Mouse (Mus musculus) megakaryocyte, embryonic 14.5 days (primary cell): Measurements from ENCODE around the gene Shf. TPM values are rescaled to one million over a fixed set of nuclear protein-coding genes. Genes with fewer than 3 reads are reported as not detected.
"Not testable (repeated sequence)": the region's sequence is repeated elsewhere in the genome, so short reads cannot be mapped to it uniquely, and the experiment has no call there.

ENCODE experiments used
- H3K27me3 ChIP-seq: replicated peaks from 2 replicates; pipeline ENCODE3; 2012; ENCODE audit warnings: inconsistent platforms
- H3K36me3 ChIP-seq: replicated peaks from 2 replicates; pipeline ENCODE3; 2012; ENCODE audit warnings: low read length, inconsistent platforms, mixed read lengths
- H3K4me1 ChIP-seq: 2 replicates; pipeline ENCODE4 v1.6.1; 2012; ENCODE audit warnings: inconsistent platforms
- H3K4me3 ChIP-seq: replicated peaks from 2 replicates; pipeline ENCODE3; 2012; ENCODE audit warnings: moderate library complexity, mild to moderate bottlenecking, inconsistent platforms
- H3K9me3 ChIP-seq: 2 replicates; pipeline ENCODE4 v1.6.1; 2012; ENCODE audit warnings: inconsistent platforms
- FLI1 ChIP-seq: IDR thresholded peaks from 2 replicates; pipeline ENCODE4 v1.6.1; 2012; ENCODE audit warnings: low read length, inconsistent platforms, mixed read lengths
- GATA1 ChIP-seq: IDR thresholded peaks from 3 replicates; pipeline ENCODE4 v1.6.1; 2012; ENCODE audit warnings: mixed read lengths, low read length, inconsistent platforms, borderline replicate concordance
- polyA plus RNA-seq: library from polyadenylated mRNA; stranded (reverse); fragments of >175 nt; gene quantifications from 2 replicates; pipeline ENCODE4 v1.2.3, GENCODE M21; 2012; ENCODE audit warnings: low replicate concordance; ENCODE audit not compliant: insufficient read depth

Shf gene
- polyA plus RNA-seq, 1 experiment: 16.9 TPM

DNA sequence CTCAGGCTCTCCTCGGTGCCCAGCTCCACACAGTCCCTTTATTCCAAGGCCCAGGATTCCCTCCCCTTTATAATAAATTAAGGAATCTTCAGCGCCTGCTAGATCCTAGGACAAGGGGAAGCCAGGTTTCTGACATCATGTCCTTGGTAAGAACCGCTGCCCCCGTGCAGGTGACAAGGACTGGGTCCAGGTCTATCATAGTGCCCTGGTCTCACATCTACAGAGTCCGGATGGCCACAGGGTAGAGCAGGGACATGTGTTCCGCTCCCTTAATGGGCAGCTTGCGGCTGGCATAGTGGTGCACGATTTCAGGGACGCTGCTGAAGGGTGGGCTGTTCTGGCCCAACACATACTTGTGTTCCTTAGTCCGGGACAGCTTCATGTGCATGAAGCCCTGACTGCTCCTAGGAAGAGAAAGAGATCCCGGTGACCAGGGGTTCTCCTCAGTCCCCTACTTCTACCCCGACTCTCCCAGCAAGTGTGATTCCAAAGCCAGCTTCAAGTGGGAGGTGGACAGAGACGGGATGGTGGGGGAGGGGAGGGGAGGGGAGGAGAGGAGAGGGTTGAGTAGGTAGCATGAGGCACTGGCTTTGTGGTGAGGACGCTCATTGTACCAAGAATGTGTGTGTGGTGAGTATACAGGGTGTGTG lies 19.7 kb downstream of the Shf start:
- Histone ChIP-seq H3K4me1 (peaks cover 16% of the 10 kb centered on the region), H3K4me3 (peak overlapping the region; percentile 94), H3K9me3 (no peaks in the 10 kb centered on the region), H3K27me3 (peaks cover 55% of the 10 kb centered on the region), H3K36me3 (peaks cover 4% of the 10 kb centered on the region)
- no peak for TF ChIP-seq FLI1
- no peak for TF ChIP-seq GATA1

DNA sequence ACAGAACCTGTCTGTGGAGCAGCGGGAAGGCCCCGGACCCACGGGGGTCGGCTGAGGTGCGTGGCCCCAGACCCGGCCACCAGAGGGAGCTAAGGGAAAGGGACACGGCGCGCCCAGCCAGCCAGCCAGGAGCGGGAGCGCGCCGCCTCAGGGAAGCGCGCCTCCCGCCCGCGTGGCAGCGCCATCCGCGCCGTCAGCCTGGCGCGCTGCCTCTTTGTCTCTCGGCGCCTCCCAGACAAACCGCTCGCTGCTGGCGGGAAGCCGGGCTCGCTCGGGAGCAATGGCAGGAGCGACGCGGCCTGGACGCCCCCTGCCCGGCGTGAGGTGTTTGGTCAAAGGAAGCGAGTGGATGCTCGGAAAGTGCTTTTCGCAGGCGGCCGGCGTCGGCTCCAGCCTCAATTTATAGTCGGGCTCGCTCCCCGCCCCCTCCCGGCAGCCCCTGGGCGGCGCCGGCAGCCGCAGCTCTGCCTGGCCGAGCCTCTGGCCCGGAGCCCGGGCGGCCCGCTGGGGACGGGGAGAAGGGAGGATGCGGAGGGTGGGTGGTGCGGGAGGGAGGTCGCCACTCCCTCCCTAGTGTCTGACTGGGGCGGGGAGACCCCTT lies 20.3 kb downstream of the Shf start:
- Histone ChIP-seq H3K4me3 (peak overlapping the region; percentile 94), H3K9me3 (no peaks in the 10 kb centered on the region), H3K36me3 (peaks cover 1% of the 10 kb centered on the region), H3K27me3 (peaks cover 55% of the 10 kb centered on the region), H3K4me1 (peaks cover 16% of the 10 kb centered on the region)
- no peak for TF ChIP-seq FLI1
- TF ChIP-seq GATA1: no peak

DNA sequence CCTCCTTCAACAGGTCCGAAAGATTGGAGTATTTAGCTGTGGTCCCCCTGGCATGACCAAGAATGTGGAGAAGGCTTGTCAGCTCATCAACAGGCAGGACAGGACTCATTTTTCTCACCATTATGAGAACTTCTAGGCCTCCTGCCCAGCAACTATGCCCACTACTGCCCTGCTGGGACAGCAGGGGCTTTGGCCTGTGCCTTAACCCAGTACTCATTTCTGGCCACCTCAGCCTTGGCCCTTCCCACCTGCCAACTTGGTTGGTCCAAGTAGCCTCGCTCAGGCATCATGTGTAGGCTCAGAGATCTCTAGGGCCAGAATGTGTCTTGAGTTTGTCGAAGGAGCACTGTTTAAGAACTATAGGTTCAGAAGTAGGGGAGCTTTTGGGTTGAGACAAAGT lies 21.7 kb downstream of the Shf start:
- peaks cover 62% of the 10 kb centered on the region for H3K27me3 ChIP-seq
- no peak overlapping the region for H3K4me3 ChIP-seq
- TF ChIP-seq GATA1 (no peak), FLI1 (no peak)
- H3K36me3 ChIP-seq: no peaks in the 10 kb centered on the region
- no peaks in the 10 kb centered on the region for H3K9me3 ChIP-seq
- peaks cover 21% of the 10 kb centered on the region for H3K4me1 ChIP-seq

DNA sequence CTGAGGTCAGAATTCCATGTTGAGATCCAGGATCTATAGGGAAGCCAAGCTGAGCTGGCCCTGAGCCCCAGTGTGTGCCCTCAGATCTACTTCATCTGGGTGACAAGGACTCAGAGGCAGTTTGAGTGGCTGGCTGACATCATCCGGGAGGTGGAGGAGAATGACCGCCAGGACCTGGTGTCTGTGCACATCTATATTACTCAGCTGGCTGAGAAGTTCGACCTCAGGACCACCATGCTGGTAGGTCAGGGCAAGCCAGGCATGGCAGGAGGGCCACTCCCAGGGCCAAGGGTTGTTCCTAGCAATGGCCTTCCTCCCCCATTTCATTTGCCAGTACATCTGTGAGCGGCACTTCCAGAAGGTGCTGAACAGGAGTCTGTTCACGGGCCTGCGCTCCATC lies 22.8 kb downstream of the Shf start:
- H3K9me3 ChIP-seq, H3K4me3 ChIP-seq, H3K36me3 ChIP-seq: not testable (repeated sequence)
- peaks cover 59% of the 10 kb centered on the region for H3K27me3 ChIP-seq
- peaks cover 31% of the 10 kb centered on the region for H3K4me1 ChIP-seq

DNA sequence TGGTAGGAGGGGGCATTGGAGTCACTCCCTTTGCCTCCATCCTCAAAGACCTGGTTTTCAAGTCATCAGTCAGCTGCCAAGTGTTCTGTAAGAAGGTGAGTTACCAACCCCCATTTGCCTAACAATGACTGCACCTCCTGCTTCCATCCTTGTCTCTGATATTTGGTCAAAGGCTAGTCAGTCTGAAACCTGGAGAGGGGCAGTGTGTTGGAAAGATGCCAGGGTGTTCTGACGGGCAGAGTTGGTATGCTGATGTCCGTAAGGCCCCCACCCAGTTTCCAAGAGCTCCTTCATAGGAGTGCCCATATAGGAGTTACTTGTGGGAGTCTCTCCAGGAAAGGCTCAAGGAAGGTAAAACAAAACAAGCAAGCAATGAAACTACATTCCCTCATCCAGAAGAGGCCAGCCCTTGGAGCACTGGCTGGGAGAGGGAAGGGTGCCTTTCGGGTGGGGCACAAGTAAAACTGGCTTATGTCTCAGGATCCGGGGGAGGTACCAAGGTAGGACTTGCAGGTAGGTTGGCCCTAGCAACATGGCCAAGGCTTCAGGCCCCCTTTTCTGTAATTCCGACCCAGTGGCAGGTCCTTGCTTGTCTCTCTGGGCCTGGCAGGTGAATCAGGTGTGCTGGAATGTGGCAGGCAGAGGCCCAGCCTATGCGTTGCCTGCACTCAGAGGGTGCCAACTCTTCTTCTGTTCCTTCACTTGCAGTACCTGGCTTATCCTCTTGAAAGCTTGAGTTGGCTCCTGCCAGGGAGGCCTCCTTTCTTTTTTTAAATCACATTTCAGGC lies 23.7 kb downstream of the Shf start:
- H3K4me3 ChIP-seq: no peak overlapping the region
- H3K4me1 ChIP-seq: peaks cover 38% of the 10 kb centered on the region
- no peaks in the 10 kb centered on the region for H3K36me3 ChIP-seq
- no peak for TF ChIP-seq FLI1
- TF ChIP-seq GATA1: no peak
- H3K9me3 ChIP-seq: no peaks in the 10 kb centered on the region
- peaks cover 58% of the 10 kb centered on the region for H3K27me3 ChIP-seq

DNA sequence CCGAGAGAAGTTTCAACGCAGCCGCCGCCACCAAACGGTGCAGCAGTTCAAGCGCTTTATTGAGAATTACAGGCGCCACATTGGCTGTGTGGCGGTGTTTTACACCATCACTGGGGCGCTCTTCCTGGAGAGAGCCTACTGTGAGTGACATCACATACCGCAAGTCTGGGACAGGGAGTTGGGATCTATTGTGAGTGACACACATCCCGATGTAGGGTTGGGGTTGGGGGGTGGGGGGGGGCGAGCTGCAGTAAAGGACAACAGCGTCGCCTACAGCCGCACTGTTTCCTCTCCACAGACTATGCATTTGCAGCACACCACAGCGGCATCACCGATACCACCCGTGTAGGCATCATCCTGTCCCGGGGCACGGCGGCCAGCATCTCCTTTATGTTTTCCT lies 31.7 kb downstream of the Shf start:
- H3K36me3 ChIP-seq: no peaks in the 10 kb centered on the region
- no peak overlapping the region for H3K4me3 ChIP-seq
- TF ChIP-seq GATA1 (no peak), FLI1 (no peak)
- peaks cover 53% of the 10 kb centered on the region for H3K27me3 ChIP-seq
- H3K4me1 ChIP-seq: peaks cover 21% of the 10 kb centered on the region
- H3K9me3 ChIP-seq: no peaks in the 10 kb centered on the region

DNA sequence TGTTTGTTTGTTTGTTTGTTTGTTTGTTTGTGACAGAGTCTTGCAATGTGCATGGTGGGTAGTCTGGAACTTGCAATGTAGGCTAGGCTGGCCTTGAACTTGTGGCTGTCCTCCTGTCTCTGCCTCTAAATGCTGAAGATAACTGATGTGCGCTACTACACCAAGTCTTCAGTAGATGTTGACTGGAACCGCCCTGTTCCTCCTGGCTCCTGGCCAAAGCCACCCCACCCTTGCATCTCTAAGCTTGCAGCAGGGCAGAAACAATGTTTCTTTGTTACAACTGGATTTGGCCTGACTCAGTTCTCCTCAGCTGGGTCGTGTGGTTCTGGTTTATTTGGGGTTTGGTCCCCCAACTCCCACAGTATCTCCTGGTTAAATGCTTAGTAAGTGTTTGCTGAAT lies 34.8 kb downstream of the Shf start:
- Histone ChIP-seq H3K9me3 (no peaks in the 10 kb centered on the region), H3K4me3 (no peak overlapping the region), H3K27me3 (peaks cover 56% of the 10 kb centered on the region), H3K36me3 (no peaks in the 10 kb centered on the region), H3K4me1 (peaks cover 3% of the 10 kb centered on the region; the same call in 1 of the 2 replicates)
- TF ChIP-seq FLI1 (no peak), GATA1 (no peak)

DNA sequence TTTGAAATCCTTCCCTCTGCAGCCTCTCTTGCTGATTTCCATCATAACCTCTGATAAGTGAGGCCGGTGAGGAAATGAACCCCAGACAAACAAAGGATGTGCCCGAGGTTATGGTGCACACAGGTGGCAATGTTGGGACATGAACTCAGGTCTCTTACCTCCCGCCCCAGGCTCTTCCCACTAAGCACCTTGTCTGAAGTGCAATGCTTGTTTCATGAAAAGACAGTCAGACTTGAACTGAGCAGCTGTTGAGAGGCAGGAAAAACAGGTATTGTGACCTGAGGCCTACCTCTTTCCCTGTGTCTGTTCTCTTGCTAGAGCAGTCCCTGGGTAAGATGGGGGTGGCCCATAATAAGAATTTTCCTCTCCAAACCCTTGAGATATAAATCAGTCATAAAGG lies 36.7 kb downstream of the Shf start:
- no peak overlapping the region for H3K4me3 ChIP-seq
- no peaks in the 10 kb centered on the region for H3K36me3 ChIP-seq
- H3K9me3 ChIP-seq: no peaks in the 10 kb centered on the region
- H3K27me3 ChIP-seq: peaks cover 54% of the 10 kb centered on the region
- no peak for TF ChIP-seq FLI1
- no peak for TF ChIP-seq GATA1
- H3K4me1 ChIP-seq: no peaks in the 10 kb centered on the region; the same call in 1 of the 2 replicates

DNA sequence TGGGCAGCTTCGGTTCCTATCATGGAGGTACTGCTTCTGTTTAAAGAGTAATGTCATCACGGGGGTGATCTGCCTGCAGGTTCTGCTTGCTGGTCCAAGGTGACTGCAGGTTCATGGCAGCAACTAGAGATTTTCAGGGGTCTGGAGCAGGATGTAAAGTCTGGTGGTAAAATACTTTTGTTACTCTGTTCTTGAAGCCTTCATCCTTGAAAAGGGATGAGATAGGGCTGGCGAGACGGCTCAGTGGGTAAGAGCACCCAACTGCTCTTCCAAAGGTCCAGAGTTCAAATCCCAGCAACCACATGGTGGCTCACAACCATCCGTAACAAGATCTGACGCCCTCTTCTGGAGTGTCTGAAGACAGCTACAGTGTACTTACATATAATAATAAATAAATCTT lies 38.6 kb downstream of the Shf start:
- H3K36me3 ChIP-seq, H3K9me3 ChIP-seq, H3K4me1 ChIP-seq, H3K4me3 ChIP-seq: not testable (repeated sequence)
- H3K27me3 ChIP-seq: peaks cover 50% of the 10 kb centered on the region

DNA sequence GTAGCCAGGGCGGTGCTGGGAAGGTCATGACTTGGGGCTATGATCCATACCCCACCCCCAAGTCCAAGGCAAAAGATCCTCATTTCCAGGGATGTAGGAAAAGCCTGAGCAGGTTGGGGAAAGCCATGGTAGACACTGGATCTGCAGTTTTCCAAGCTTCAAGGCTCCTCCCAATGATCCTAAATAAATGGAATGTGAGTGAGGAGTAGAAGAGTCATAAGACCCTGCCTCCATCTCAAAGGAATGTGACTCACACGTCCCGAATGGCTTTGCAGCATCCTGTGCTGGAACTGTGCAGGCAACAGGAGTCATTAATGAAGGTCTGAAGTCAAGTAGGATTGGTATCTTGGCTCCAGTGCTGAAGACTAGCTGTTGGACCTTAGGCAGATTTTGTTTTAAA lies 41.0 kb downstream of the Shf start:
- Histone ChIP-seq H3K4me3 (no peak overlapping the region), H3K27me3 (peaks cover 57% of the 10 kb centered on the region), H3K9me3 (no peaks in the 10 kb centered on the region), H3K36me3 (no peaks in the 10 kb centered on the region), H3K4me1 (no peaks in the 10 kb centered on the region)
- no peak for TF ChIP-seq GATA1
- no peak for TF ChIP-seq FLI1
